Mouse (Mus musculus) CH12.LX (cell line): ENCODE data around the gene Scml4. TPM values are rescaled to one million over a fixed set of nuclear protein-coding genes. Genes with fewer than 3 reads are reported as not detected.
A peak's percentile ranks its signal among the peaks of the same experiment; 100 is the strongest.

ENCODE experiments used
- DNase-seq: peaks from one replicate; pipeline ENCODE4 v3.0.0-alpha.2; 2013; ENCODE audit errors: extremely low read depth
- H3K27ac ChIP-seq: 2 replicates; pipeline ENCODE4 v1.5.1; 2012; ENCODE audit warnings: low read depth, mild to moderate bottlenecking, control low read depth, moderate library complexity; ENCODE audit not compliant: insufficient read depth
- H3K27me3 ChIP-seq: replicated peaks from 2 replicates; pipeline ENCODE3; 2012; ENCODE audit warnings: inconsistent platforms
- H3K36me3 ChIP-seq, 2 experiments: replicated peaks in 1 of 2; 2 replicates each; pipeline versions ENCODE3 to v1.6.1; 2012; ENCODE audit warnings: inconsistent platforms in 1 of 2, low read length in 1 of 2, mild to moderate bottlenecking in 1 of 2, mixed read lengths in 1 of 2, moderate library complexity in 1 of 2; ENCODE audit not compliant: control insufficient read depth in 1 of 2, insufficient read depth in 1 of 2
- H3K4me1 ChIP-seq, 2 experiments: 2 replicates each; pipeline ENCODE4 v1.6.1; 2012; ENCODE audit warnings: inconsistent platforms in 1 of 2, moderate library complexity in 1 of 2; ENCODE audit not compliant: insufficient read depth in 2 of 2, control insufficient read depth in 1 of 2
- H3K4me2 ChIP-seq: 2 replicates; pipeline ENCODE4 v1.6.1; 2012; ENCODE audit warnings: low read depth, mild to moderate bottlenecking, control low read depth; ENCODE audit not compliant: poor library complexity, insufficient read depth, severe bottlenecking
- H3K4me3 ChIP-seq, 3 experiments: fragments of 150-350 bp in 1 of 3; sonication (generic) in 1 of 3; replicated peaks in 1 of 3; 2 replicates each; pipeline versions ENCODE3 to v1.5.1; 2011 to 2012; ENCODE audit warnings: low read depth in 2 of 3, low read length in 2 of 3, mild to moderate bottlenecking in 2 of 3, moderate library complexity in 2 of 3, control low read depth in 1 of 3, improper control_type of control experiment in 1 of 3, inconsistent platforms in 1 of 3, mixed read lengths in 1 of 3; ENCODE audit not compliant: poor library complexity in 1 of 3
- H3K79me2 ChIP-seq: replicated peaks from 2 replicates; pipeline ENCODE4 v1.6.1; 2012; ENCODE audit warnings: mild to moderate bottlenecking, moderate library complexity; ENCODE audit not compliant: control insufficient read depth, poor library complexity, insufficient read depth, severe bottlenecking; ENCODE audit errors: extremely low read depth
- H3K9ac ChIP-seq: 2 replicates; pipeline ENCODE4 v1.6.1; 2012; ENCODE audit warnings: low read depth, mild to moderate bottlenecking, control low read depth, moderate library complexity; ENCODE audit not compliant: insufficient read depth
- H3K9me3 ChIP-seq: replicated peaks from 2 replicates; pipeline ENCODE3; 2012; ENCODE audit warnings: low read length, inconsistent platforms, mixed read lengths
- CHD1 ChIP-seq: IDR thresholded peaks from 2 replicates; pipeline ENCODE4 v1.6.1; 2012; ENCODE audit warnings: low read depth, low read length, improper control_type of control experiment, inconsistent platforms
- CTCF ChIP-seq, 2 experiments: IDR thresholded peaks in 1 of 2; conservative IDR thresholded peaks in 1 of 2; 2 replicates each; pipeline ENCODE4 v1.5.1; 2011 to 2012; ENCODE audit warnings: low read depth in 2 of 2, low read length in 2 of 2, improper control_type of control experiment in 1 of 2, inconsistent platforms in 1 of 2, mild to moderate bottlenecking in 1 of 2, moderate library complexity in 1 of 2
- E2F4 ChIP-seq: IDR thresholded peaks from 2 replicates; pipeline ENCODE4 v1.6.1; 2011; ENCODE audit warnings: low read depth, low read length, improper control_type of control experiment; ENCODE audit not compliant: insufficient replicate concordance
- ELF1 ChIP-seq: IDR thresholded peaks from 2 replicates; pipeline ENCODE4 v1.6.1; 2014; ENCODE audit warnings: low read depth, mild to moderate bottlenecking, inconsistent platforms, low read length, improper control_type of control experiment
- ETS1 ChIP-seq: conservative IDR thresholded peaks from 2 replicates; pipeline ENCODE4 v1.6.1; 2012; ENCODE audit warnings: low read depth, mild to moderate bottlenecking, inconsistent platforms, low read length, improper control_type of control experiment, moderate library complexity
- HCFC1 ChIP-seq: IDR thresholded peaks from 2 replicates; pipeline ENCODE4 v1.6.1; 2012; ENCODE audit warnings: low read depth, mild to moderate bottlenecking, inconsistent platforms, low read length, improper control_type of control experiment
- JUN ChIP-seq: IDR thresholded peaks from 2 replicates; pipeline ENCODE4 v1.6.1; 2011; ENCODE audit warnings: low read depth, mild to moderate bottlenecking, low read length, improper control_type of control experiment, moderate library complexity; ENCODE audit not compliant: insufficient read depth
- JUND ChIP-seq: conservative IDR thresholded peaks from 2 replicates; pipeline ENCODE4 v1.6.1; 2011; ENCODE audit warnings: low read depth, low read length, improper control_type of control experiment
- MAFK ChIP-seq: IDR thresholded peaks from 2 replicates; pipeline ENCODE4 v1.6.1; 2011; ENCODE audit warnings: low read length, improper control_type of control experiment; ENCODE audit not compliant: insufficient replicate concordance
- MYC ChIP-seq: IDR thresholded peaks from 2 replicates; pipeline ENCODE4 v1.6.1; 2011; ENCODE audit warnings: low read depth, mild to moderate bottlenecking, improper control_type of control experiment, low read length
- NELFE ChIP-seq: IDR thresholded peaks from 2 replicates; pipeline ENCODE4 v1.6.1; 2011; ENCODE audit warnings: low read depth, low read length, improper control_type of control experiment
- PAX5 ChIP-seq: IDR thresholded peaks from 2 replicates; pipeline ENCODE4 v1.6.1; 2012; ENCODE audit warnings: low read length, inconsistent platforms, mixed read lengths
- POLR2AphosphoS2 ChIP-seq: IDR thresholded peaks from 2 replicates; pipeline ENCODE4 v1.6.1; 2011; ENCODE audit warnings: low read depth, low read length, improper control_type of control experiment
- ZKSCAN1 ChIP-seq: IDR thresholded peaks from 2 replicates; pipeline ENCODE4 v1.6.1; 2012; ENCODE audit warnings: low read depth, inconsistent platforms, low read length, improper control_type of control experiment, borderline replicate concordance
- ZMIZ1 ChIP-seq: IDR thresholded peaks from 2 replicates; pipeline ENCODE4 v1.6.1; 2012; ENCODE audit warnings: low read depth, mild to moderate bottlenecking, inconsistent platforms, low read length, improper control_type of control experiment
- dilution Hi-C: fragments of 300-500 bp; cut with MboI; formaldehyde crosslinking; loops from 2 replicates; pipeline ENCODE4 v1.14.3; 2020; ENCODE audit warnings: low sequenced_read_pairs; ENCODE audit not compliant: extremely low pct_unique_long_range_greater_than_20kb, extremely low pct_ligation_motif_present
- in situ Hi-C: fragments of 300-500 bp; cut with MboI; formaldehyde crosslinking; loops from 3 replicates; pipeline ENCODE4 v1.14.3; 2019; ENCODE audit warnings: low sequenced_read_pairs, low pct_ligation_motif_present, low pct_unique_long_range_greater_than_20kb, mixed read lengths
- polyA plus RNA-seq: library from polyadenylated mRNA; unstranded; fragments of >175 nt; gene quantifications from 2 replicates; pipeline ENCODE4 v1.2.1, GENCODE M21; 2012; ENCODE audit warnings: low read depth; ENCODE audit not compliant: insufficient read length
- total RNA-seq, 2 experiments: library from RNA; depleted of rRNA; stranded (reverse); fragments of 300-350 nt in 1 of 2; fragments of >200 nt in 1 of 2; gene quantifications; 2 replicates each; pipeline ENCODE4 v1.2.3; 2012 to 2014

Gene Scml4
- total and polyA plus RNA-seq, 3 experiments: 2.7 to 3.3 (median 3.0) TPM

DNA sequence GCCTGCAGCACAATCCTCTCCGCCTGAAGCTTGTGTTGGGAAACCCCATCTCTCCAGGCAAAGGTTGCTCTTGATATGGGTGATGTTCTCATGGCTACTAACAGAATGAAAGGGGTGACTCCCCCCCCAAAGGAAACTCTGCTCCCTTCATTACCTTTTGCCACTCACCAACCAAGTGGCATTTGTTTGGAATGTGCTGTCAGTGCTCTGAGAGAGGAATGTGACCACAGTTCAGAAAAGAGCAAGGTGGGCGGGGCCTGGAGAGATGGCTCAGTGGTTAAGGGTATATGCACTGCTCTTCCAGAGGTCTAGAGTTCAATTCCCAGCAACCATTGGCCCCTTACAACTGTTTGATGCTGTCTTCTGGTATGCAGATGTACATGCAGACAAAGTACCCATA, 3.1 kb upstream of the Scml4 start:
- dilution Hi-C loops (no loop called here), in situ Hi-C loops (no loop called here)
- Histone ChIP-seq H3K4me2 (no peak overlapping the region), H3K27me3 (no peaks in the 10 kb centered on the region), H3K9me3 (peaks cover 18% of the 10 kb centered on the region), H3K4me3 (no peak overlapping the region), H3K36me3 (no peaks in the 10 kb centered on the region), H3K4me1 (peaks cover 7 to 32% of the 10 kb centered on the region in 2 experiments), H3K27ac (no peak overlapping the region), H3K79me2 (no peaks in the 10 kb centered on the region), H3K9ac (no peak overlapping the region)
- DNase-seq: no peak
- TF ChIP-seq JUN: no peak

- Histone ChIP-seq H3K79me2 (no peaks in the 10 kb centered on the region), H3K4me3 (no peak overlapping the region), H3K27me3 (no peaks in the 10 kb centered on the region), H3K36me3 (no peaks in the 10 kb centered on the region), H3K4me1 (peaks cover 13 to 40% of the 10 kb centered on the region in 2 experiments), H3K9me3 (peaks cover 10% of the 10 kb centered on the region), H3K4me2 (no peak overlapping the region), H3K27ac (no peak overlapping the region), H3K9ac (no peak overlapping the region)
- no peak for DNase-seq
- no peak for TF ChIP-seq NELFE
- no peak for TF ChIP-seq JUND
- no peak for TF ChIP-seq JUN
- no peak for TF ChIP-seq MYC
- no peak for TF ChIP-seq E2F4
- TF ChIP-seq ZMIZ1: no peak
- no peak for TF ChIP-seq ELF1
- no peak for TF ChIP-seq POLR2AphosphoS2
- TF ChIP-seq PAX5: no peak
- TF ChIP-seq ZKSCAN1: no peak
- TF ChIP-seq CHD1: no peak
- no peak for TF ChIP-seq HCFC1
- in situ Hi-C loops (loop anchor here (5.0 kb wide), 1 partner anchor 78 kb away; no protein-coding TSS in a partner anchor), dilution Hi-C loops (no loop called here)
These were observed 400 bp upstream of the Scml4 start for GRCm38 (mm10) chr10:42859781-42860158.

- peak; percentile 61 for DNase-seq
- Histone ChIP-seq H3K4me2 (peak overlapping the region; percentile 85), H3K36me3 (no peaks in the 10 kb centered on the region), H3K27me3 (no peaks in the 10 kb centered on the region), H3K4me1 (peaks cover 13 to 33% of the 10 kb centered on the region in 2 experiments), H3K9ac (peak overlapping the region; percentile 56; the same call in 1 of the 2 replicates), H3K27ac (no peak overlapping the region), H3K4me3 (peak overlapping the region; percentile 54 to 62 (median 55)), H3K79me2 (no peaks in the 10 kb centered on the region), H3K9me3 (peaks cover 7% of the 10 kb centered on the region)
- in situ Hi-C loops: loop anchor here (5.0 kb wide), 1 partner anchor 76 kb away; no protein-coding TSS in a partner anchor
- dilution Hi-C loops: no loop called here
- peak; percentile 33; the same call in 1 of the 2 replicates for TF ChIP-seq ETS1
- no peak for TF ChIP-seq CTCF (conservative IDR thresholded peaks at IDR 0.05 in 1 of 2, IDR thresholded peaks at IDR 0.05 in 1 of 2; ENCODE audit: low read depth in 2 of 2, low read length in 2 of 2)
- peak; percentile 99 for TF ChIP-seq MAFK
- TF ChIP-seq, all 38 proteins: peak for 2
These were observed 1.3 kb downstream of the Scml4 start for GRCm38 (mm10) chr10:42861446-42861845.
